Mouse (Mus musculus): ENCODE data around the gene Manbal.

GRCm38 (mm10) chr2:157395371-157395770 is 28.0 kb downstream of the Manbal start:
- TF ChIP-seq ZNF384 (IDR thresholded peaks at IDR 0.05; ENCODE audit: low read depth, low read length) (no peak), CHD2 (IDR thresholded peaks at IDR 0.05; ENCODE audit: low read depth, low read length) (no peak), ZC3H11A (IDR thresholded peaks at IDR 0.05; ENCODE audit: borderline replicate concordance, low read depth, low read length) (no peak)

Measured in ES-E14 (cell line).